Mouse (Mus musculus) G1E-ER4 (cell line): ENCODE results near the gene Tnr. TPM values are rescaled to one million over a fixed set of nuclear protein-coding genes. Genes with fewer than 3 reads are reported as not detected.

Source experiments
- GATA1 ChIP-seq: IDR thresholded peaks from one replicate; pipeline ENCODE4 v1.8.0; 2012; ENCODE audit warnings: low read length, inconsistent platforms
- polyA plus RNA-seq: library from polyadenylated mRNA; stranded (reverse); fragments of >175 nt; gene quantifications from 2 replicates; pipeline ENCODE4 v1.2.3, GENCODE M21; 2012

Tnr gene
- polyA plus RNA-seq, 1 experiment = not detected

DNA sequence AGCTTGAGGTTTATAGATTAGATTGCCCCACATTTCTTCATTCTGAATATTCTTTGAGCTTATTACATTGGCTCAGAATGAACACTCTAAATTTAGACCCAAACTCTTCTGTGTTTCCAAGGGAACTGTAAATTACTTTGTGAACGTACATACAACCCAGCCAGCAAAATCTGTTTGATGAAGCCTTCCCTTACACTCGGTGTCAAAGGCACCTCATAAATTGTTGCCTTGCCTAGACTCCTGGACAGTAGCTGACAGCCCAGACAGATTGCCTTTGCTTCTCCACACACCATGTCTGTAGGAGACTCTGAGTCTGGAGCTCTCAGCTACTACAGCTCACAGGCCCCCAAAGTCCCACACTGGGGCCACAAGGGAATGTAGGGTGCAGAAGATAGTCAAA, 298.8 kb downstream of the Tnr start:
- TF ChIP-seq GATA1 = no peak

- TF ChIP-seq GATA1 = no peak
Observed at GRCm38 (mm10) chr1:159828531-159828930, 305.0 kb downstream of the Tnr start.

DNA sequence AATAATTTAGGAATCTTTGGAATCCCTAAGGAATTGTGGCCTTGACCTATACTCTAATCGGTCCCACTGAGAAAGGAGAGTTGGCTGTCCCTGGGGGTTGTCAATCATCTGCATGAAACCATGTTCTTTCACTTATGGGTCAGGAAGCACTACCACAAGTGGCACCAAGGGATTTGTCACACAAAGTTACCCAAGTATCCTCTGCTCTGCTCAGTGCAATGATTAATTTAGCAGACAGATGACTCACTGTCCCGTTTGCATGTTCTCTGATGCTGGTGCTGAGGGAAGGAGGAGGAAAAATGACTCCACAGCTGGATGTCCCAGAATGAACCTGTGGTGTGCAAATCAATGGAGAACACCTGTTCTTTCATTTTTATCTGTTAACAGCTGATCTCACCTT, 309.6 kb downstream of the Tnr start:
- TF ChIP-seq GATA1 = no peak

- no peak for TF ChIP-seq GATA1
Observed at GRCm38 (mm10) chr1:159833646-159834338, 310.2 kb downstream of the Tnr start.

DNA sequence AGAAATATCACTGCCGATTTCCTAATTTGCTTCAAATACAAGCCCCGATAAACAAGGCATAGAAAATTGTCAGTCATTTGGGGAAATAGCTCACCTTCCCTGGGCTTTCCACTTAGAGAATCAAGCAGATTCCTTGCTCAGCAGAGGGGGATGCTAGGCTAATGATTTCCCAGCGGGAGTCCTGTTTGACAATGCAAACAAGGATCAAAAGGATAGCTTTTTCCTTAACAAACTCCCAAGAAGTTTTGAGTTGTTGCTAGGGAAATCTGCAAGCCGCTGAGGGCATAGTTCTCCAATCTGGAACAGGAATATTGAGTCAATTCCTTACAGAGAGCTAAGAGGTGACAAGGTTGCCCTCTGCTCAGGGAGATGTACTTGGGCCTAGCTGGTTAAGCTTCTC, 311.6 kb downstream of the Tnr start:
- no peak for TF ChIP-seq GATA1

DNA sequence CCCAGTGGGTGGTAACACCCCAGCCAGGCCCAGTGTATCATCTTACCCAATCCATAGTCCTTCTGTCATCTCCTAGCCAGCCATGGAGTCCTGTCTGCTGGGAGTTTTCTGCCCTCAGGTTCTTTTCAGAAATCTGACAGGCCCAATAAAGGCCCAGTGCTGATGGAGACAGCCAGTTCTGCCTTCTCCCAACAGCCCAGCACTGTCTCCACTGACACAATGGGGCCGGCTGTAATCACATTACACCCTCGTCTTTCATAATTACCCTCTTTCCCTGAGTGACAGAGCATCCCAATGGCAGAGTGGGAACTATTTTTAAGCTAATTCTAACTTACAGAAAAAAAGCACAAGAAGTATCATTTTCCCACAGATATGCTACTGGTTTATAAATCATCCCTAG, 316.8 kb downstream of the Tnr start:
- TF ChIP-seq GATA1 = no peak

DNA sequence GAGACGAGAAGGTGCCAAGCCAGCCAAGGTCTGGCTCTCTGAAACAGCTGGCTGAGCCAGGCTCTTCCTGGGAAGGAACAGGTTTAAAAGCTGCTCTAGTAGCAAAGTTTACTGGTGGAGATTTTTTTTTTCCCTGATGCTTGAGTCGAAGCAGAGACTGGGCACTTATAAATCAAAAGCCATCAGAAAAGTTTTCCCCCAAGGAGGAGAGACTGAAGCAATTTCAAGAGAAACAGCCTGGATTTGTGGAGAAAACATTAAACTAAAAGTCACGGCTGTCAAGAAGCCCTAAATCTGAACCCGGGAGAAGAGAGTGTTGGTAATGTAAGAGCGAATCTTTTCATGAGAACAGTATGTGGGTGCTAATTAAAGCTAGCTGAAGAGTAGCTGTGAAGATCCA, 319.3 kb downstream of the Tnr start:
- no peak for TF ChIP-seq GATA1

DNA sequence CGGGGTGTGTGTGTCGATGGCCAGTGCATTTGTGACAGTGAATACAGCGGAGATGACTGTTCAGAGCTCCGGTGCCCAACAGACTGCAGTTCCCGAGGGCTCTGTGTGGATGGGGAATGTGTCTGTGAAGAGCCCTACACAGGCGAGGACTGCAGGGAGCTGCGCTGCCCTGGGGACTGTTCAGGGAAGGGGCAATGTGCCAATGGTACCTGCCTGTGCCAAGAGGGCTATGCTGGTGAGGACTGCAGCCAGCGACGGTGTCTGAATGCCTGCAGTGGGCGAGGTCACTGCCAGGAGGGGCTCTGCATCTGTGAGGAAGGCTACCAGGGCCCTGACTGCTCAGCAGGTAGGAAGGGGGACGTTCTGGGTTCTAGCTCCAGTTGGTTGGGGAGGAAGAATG, 328.5 kb downstream of the Tnr start:
- no peak for TF ChIP-seq GATA1

- no peak for TF ChIP-seq GATA1
Observed at GRCm38 (mm10) chr1:159854261-159854660, 330.7 kb downstream of the Tnr start.

- TF ChIP-seq GATA1 = no peak
Observed at GRCm38 (mm10) chr1:159861782-159862474, 338.4 kb downstream of the Tnr start.

DNA sequence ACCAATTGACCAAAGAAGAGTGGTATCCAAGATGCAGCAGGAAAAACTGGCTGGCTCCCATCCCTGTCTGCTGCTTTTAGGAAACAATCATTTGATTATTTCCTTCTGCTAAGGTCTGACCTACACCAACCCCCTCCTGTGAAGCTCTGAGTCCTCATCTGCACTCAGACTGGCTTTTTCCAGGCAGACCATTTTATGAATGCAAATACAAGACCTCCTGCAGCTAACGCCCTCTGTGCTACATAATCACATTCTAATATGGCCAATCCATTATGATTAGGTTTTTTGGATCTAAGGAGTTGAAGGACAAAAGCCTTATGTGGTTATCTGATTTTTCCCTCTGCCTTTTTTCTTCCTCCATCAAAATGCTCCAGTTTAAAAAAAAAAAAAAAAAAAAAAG, 342.1 kb downstream of the Tnr start:
- no peak for TF ChIP-seq GATA1

DNA sequence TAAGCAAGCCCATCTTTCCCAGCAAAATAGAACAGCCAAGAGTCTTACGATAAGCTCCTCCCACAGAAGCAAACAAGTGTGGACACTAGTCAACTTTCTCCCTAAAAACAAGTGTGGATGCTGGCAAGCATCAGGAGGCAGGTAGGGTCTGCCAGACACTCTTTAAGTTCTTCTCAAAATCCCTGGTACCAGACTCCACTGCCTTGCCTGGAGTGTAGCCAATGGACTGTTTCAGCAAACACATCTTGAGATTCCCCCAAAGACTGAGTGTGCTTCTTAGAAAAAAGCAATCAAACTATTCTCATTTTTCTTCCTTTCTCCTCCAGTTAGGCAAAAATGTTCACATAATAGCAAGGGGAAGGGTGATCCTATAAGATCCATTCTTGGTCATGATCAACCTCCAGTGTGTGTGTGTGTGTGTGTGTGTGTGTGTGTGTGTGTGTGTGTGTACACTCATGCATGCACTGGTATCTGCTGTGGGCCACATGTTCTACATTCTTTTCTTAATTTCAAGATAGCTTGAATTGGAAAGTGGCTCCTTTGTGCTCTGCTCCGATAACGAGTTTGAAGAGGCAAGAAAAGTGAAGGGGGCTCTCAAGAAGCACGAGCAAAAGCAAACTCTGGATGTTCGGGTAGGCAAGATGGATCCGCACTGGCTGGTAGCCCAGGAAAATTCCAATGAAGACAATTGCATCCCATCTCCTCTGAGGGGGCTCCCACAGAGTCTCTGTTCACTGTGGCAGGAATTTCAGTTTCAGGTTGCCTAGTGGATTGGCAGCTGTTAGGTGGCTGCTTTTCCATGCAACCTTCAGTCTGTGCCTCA, 346.3 kb downstream of the Tnr start:
- no peak for TF ChIP-seq GATA1

DNA sequence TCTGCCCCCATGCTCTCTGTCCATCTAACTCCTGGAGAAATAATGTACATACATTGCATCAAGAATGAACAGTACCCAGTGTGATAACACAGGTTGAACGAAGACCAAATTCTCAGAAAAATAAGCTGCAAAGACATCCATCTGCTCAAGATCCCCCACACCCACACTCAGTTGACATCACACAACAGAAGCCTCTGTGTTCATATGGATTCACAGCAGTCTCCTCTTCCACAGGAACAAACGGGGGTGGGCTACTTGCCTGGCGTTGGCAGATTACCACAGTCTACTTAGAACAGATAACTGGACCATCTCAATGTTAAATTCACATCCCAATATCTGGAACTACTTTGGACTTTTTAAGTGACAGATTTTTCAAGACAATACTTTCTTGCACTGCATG, 349.3 kb downstream of the Tnr start:
- TF ChIP-seq GATA1 = no peak

DNA sequence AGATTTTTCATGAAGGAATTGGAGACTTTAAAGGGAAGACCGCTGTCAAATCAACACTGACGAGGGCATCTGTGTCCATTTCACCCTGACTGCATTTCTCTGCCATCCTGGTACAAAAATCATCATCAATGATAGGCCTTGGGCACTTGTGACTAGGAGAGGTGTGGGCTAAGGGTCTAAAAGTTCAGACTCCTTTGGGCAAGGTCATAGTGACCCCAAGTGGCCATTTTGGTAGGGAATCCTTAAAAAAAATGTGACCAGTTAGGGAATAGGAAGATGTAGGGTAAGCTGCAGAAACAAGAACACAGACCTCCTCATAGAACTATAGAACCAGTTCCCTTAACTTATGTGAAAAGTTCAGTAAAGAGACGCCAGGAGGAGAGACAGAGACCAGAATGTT, 355.1 kb downstream of the Tnr start:
- TF ChIP-seq GATA1 = no peak

DNA sequence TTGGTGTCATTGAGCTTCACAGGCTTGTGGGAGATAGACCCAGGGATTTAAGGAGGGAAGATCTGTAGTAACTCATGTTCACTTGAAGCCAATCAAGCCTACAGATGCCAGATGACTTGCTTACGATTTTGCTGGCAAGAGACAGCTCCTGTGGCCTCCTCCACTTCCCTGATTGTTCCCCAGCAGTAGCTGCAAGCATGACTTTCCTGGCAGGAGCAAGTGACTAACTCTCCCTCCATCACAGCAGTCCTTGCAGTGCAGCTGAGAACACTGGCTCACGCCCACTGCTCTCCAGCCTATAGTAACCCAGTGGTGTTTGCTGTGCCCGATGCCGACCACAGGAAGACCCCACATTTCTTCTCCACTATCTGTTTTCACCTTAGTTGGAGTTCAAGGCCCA, 356.3 kb downstream of the Tnr start:
- no peak for TF ChIP-seq GATA1

DNA sequence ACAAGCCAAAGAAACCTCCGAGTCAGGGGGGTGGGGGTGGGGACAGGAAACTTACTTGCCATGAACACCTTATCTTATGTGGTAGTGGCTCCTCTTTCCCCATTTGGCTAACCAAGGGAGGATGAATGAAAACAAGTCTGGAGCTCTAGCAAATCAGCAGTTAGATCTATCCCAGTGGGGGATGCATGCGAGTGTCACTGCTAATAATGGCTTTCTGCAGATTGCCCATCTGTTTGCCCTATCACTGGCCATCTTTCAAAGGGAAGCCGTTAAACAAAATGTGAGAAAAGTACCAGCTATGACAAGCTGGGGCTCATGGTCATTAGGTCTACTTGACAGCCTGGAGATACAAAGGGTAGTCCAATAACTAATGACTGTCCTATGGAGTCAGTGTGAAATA, 361.9 kb downstream of the Tnr start:
- TF ChIP-seq GATA1 = no peak
